Mouse (Mus musculus): ENCODE measurements around the gene Ccdc116.
"Not testable (repeated sequence)": the region's sequence is repeated elsewhere in the genome, so short reads cannot be mapped to it uniquely, and the experiment has no call there.

Gene Ccdc116

DNA sequence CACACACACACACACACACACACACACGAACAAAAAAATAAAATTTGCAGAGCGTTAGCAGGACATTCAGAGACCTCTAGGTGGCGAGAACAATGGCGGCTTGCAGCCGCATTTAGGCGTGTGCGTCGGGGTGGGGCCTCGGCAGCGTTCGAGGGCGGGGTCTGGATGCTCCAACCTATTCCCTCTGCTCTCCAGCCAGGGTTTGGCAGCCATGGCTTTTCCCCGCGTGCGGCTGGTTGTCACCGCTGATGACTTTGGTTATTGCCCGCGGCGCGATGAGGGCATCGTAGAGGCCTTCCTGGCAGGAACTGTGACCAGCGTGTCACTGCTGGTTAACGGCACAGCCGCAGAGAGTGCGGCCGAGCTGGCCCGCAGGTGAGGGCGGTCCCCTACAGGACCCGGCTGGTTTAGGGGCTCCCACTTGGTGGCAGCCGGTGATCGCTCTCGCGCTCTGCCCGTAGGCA lies at the start of gene Ccdc116:
Ccdc116 (minus strand) TSS at position 458 of the 464 bp plus-strand sequence.
- in situ Hi-C loops (cut with MboI; ENCODE audit: unreplicated experiment in 2 of 2), result no loop called here

DNA sequence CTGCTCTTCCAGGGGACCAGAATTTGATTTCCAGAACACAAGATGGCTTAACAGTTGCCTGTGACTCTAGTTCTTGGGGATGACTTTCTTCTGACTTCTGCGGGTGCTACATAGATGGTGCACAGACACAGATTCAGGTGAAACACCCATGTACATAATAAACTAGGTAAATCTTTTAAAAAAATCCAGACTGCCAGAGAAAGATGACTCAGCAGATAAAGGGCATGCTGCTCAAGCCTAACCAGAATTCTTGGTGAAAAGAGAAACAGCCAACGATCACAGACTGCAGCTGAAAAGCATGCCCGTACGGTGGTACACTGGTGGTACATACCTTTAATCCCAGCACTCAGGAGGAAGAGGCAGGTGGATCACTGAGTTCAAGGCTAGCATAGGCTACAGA lies 46.8 kb upstream of the Ccdc116 start:
- in situ Hi-C loops (cut with MboI; ENCODE audit: unreplicated experiment in 2 of 2), result no loop called here

DNA sequence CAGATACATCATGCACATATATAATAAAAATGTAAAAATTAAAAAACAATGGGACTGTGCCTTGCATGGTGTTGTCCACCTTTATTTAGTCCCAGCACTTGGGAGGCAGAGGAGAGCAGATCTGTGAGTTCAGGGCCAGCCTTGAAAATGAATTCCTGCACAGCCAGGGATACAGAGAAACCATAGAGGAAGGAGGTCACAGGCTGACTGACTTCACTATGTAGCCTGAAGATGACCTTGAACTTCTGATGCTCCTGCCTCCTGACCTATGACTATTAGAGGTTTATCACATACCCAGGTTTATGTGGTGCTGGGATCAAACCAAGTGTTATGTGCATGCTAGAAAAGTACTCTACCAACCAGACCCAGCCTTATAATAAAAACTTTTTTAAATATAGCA lies 38.4 kb upstream of the Ccdc116 start:
- in situ Hi-C loops (cut with MboI; ENCODE audit: unreplicated experiment in 2 of 2), result no loop called here

DNA sequence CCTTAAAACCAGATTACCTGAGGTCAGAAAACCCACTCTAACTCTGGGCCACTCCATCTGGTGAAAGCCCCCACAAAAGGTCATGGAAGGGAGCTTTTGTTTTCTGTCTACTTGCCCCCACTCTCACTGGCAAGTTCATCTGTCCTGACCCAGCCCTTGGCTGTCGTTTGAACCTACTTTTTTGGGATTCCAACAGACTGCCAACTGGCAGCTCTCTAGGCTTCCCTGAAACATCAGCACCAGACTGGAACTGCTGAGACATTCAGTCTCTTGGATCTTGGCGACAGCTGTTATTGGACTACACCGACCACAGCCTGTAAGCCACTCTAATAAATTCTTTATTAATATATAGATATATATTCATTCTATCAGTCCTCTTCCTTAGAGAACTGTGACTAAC lies 36.0 kb upstream of the Ccdc116 start:
- in situ Hi-C loops (cut with MboI; ENCODE audit: unreplicated experiment in 2 of 2), result no loop called here

DNA sequence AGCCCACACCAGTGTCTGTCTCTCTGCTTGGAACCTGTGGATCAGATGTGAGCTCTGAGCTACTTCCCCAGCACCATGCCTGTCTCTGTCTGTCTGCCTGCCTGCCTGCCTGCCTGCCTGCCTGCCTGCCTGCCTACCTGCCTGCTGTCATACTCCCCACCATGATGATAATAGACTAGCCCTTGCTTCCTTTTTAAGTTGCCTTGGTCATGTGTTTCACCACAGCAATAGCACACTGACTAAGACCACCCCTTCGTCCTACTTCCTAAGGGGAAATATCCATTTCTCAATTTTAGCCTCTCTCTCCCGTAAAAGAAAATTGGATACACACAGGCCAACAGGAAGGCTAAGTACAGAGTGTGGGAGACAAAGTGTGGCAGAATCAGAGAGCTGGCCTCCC lies 35.1 kb upstream of the Ccdc116 start:
- in situ Hi-C loops (cut with MboI; ENCODE audit: unreplicated experiment in 2 of 2), result no loop called here

DNA sequence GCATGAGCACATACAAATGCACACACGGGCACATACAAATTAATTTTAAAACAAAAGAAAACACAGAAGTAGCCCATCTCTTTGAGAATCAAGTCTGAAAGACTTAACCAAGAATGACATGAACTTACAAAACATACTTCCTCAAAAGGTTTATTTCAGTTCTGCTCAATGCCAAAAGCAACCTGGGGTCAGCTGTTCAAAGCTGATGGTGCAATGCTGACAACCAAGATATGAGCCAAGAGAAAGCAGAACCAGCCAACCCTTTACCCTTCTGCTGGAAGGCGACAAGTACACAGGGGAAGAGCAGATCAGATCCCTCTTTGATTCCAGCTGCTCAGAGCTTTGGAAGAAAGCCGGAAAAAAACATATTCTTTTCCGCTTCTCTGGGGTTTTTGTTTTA lies 34.4 kb upstream of the Ccdc116 start:
- in situ Hi-C loops (cut with MboI; ENCODE audit: unreplicated experiment in 2 of 2), result no loop called here

DNA sequence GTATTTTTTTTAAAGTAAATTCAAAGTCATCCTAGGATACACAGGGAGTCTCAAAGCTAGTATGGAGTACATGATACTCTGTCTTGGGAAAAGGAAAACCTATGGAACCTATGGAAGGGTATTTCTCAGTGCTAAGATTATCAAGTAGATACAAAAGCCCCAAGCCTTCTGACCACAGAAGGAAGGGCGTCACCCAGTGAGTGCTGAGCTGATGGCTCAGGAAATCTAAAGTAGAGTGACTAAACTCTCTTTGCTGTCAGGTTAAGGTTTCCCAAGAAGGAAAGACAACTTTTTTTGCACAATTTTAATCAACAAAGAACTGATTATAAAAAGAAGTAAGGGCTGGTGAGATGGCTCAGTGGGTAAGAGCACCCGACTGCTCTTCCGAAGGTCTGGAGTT lies 32.7 kb upstream of the Ccdc116 start:
- in situ Hi-C loops (cut with MboI; ENCODE audit: unreplicated experiment in 2 of 2), result no loop called here

DNA sequence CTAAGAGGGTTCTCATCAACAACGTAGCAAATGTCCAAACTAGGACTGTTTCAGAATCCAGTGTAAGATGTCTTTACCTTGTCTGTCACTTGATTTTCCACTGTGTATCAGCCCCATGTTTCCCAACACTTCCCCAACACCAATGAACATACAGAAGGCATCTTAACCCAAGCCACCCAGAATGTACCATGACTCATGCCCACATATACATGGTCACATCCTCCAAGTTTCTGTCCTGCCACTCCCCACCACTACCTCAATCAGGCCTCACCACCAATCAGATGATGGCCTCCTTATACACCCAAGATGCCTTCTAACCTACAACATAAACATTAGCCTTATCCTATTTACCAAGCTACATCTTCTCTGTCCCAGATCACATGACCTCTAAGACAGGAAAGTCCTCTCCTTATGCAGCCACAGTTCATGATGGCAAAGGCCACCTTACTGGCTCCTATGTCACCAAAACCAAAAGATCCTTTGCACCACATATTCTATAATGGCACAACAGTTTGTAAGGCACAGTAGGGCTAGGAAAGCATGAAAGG lies 30.7 kb upstream of the Ccdc116 start:
- in situ Hi-C loops (cut with MboI; ENCODE audit: unreplicated experiment in 2 of 2), result no loop called here

DNA sequence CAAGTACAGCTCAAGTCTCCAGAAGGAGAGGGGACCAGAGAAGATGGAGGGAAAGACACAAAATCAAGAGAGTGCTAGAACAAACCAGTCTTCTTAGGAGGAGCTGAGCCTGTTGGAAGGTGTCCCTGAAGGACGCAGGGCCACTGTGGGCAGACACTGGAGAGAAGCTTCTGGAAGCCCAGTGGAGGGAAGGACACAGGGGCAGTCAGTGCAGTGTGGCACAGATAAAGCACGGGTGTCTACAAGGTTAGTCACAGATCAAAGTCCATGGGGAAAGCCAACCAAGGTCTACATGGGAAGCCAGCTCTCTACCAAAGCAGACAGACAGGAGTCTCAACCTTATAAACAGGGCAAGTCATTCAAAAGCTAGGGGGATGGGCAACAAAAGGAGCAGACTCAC lies 28.7 kb upstream of the Ccdc116 start:
- in situ Hi-C loops (cut with MboI; ENCODE audit: unreplicated experiment in 2 of 2), result no loop called here

DNA sequence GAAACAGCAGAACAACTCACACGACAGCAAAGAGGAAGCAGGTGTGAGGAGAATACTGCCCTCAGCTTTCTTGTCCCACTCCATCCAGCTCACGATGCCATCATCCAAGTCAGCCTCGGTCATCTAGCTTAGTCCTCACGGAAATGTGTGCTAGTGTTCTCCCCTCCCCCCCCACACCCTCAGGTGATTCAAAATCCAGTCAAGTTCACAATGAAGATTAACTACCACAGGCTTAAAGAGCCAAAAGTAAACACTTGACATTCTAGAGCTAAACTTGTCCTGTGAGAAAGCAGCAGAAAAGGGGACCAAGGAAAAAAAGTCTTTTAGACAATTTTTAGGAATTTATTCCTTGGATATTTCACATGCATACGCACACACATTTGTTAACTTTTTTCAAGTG lies 21.0 kb upstream of the Ccdc116 start:
- in situ Hi-C loops (cut with MboI; ENCODE audit: unreplicated experiment in 2 of 2), result no loop called here

DNA sequence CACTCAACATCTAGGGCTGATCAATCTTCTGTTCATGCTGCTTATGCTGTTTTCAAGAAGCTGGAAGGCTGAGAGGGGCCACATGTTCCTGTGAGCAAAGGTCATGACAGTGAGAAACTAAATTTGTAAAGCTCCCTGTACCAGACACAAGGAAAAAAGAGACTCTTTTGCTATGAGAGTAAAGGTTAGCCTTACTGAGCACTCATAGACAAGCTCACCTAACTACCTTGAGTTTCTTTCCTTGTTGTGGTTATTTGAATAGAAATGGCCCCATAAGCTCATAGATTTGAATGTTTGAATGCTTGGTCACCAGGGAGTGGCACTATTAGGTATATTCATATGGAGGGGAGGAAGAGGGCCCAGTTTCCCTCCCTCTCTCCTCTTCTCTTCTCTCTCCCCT lies 20.1 kb upstream of the Ccdc116 start:
- in situ Hi-C loops (cut with MboI; ENCODE audit: unreplicated experiment in 2 of 2), result no loop called here

DNA sequence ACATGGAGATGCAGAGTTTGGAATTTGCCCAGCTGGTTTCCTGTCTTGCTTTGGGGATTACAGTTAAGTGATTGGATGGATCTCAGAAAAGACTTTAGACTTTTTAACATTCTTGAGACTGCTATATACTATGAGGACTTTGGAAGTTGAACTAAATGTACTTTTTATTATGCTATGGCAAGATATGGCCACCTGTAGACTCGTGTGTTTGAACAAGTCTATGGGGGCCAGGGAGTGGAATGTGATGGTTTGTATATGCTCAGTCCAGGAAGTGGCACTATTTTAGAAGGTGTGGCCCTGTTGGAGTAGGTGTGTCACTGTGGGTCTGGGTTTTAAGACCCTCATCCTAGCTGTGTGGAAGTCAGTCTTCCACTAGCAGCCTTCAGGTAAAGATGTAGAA lies 18.4 kb upstream of the Ccdc116 start:
- in situ Hi-C loops (cut with MboI; ENCODE audit: unreplicated experiment in 2 of 2), result not testable (repeated sequence)

DNA sequence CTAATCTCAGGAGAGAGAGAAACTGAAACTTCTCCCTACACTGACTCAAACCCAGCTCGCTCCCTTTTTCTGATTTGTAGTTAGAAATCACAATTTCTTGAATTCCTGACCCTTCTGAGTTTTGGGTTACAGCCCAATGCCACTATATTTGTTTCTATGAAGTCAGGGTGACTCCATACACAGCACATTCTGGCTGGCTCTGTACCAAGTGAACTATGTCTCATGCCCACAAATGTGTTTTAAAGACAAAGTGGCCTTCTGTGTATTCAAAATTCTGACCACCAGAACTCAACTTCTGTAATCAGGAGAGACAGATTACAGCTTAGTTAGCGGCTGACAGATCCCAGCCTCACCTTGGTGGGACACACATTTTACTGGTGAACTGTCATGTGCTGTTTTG lies 7.3 kb upstream of the Ccdc116 start:
- in situ Hi-C loops (cut with MboI; ENCODE audit: unreplicated experiment in 2 of 2), result no loop called here

DNA sequence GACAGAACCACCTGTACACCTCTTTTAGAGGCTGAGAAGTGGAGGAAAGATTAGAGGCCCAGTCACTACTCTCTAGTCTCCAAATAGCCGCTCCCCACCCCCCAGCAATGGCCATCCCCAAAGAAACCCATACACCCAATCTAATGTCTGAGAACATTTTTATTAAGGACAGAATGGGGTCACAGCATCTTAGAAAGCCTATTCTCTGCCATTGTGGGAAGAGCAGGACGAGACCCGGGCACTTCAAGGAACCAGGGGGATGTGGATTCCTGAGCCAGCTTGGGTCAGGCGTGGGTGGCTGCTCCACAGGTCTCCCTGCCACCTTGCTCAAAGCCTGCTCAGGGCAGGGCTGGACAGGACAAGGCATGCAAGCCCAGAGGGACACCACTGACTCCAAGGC lies 4.8 kb upstream of the Ccdc116 start:
- in situ Hi-C loops (cut with MboI; ENCODE audit: unreplicated experiment in 2 of 2), result no loop called here

DNA sequence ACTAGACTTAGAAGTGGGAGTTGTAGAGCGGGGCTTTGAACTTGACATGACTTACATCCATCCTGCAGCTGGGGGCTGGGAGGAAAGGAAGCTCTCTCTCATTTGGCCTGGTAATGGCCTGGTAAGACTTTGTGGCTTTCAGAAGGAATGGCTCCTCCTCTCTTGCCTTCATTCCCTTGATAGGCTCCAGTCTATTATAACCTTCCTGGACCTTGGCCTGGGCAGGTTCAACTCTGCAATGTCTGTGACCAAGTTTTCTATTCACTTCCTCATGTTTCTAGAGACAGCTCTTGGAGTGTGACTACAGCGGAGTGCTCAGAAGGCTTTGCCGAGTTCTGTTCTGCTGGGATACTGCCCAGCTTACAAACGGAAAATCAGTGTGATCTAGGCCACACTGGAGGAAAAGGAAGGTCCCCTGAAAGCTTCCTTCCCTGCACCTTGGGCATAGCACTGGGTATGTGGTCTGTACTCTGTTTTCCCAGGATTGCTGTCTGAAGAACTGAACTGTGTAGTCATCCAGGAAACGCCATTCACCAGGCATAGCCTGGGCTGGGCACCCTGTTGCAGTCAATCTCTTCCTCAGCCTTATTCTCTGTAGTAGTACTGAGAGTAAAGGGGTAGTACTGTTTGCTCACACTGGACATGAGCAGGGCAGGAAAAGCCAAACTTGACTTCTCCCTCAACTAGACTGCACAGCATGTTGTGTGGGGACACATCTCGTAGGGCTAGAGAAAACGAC lies 3.7 kb upstream of the Ccdc116 start:
- in situ Hi-C loops (cut with MboI; ENCODE audit: unreplicated experiment in 2 of 2), result no loop called here

DNA sequence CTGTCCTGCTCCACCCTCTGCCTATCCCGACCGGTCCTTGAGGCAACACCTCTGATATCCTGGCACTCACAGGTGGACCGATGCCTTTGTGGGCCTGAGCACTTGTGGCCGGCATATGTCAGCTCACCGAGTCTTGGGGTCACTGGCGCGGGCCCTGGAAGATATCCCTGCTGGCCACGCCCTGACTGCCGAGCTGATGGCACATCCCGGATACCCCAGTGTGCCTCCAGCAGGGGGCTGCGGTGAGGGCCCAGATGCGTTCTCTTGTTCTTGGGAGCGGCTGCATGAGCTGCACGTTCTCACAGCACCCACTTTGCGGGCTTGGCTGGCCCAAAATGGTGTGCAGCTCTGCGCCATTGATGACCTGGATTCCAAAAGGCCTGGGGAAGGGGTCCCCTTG lies 1.1 kb upstream of the Ccdc116 start:
- in situ Hi-C loops (cut with MboI; ENCODE audit: unreplicated experiment in 2 of 2), result no loop called here

DNA sequence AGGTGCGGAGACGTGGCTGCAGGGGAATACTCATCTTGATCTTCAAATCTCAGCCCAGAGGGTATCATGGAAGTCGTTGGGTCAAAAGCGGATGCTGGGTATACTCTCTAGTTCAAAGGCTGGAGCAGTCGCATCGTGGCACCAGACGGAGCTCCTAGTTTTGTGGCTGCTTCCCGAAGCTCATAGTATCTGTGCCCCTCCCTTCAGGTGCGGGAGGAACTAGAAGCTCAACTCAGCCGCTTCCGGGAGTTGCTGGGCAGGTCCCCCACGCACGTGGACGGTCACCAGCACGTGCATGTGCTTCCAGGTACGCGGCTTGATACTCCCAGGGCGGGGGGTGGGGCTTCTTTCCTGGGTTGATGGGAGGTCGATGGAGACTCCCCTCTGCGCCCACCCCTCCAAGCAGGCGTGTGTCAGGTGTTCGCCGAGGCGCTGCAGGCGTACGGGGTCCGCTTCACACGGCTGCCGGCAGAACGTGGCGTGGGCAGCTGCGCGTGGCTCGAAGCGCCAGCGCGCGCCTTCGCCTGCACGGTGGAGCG lies 431 bp upstream of the Ccdc116 start:
- in situ Hi-C loops (cut with MboI; ENCODE audit: unreplicated experiment in 2 of 2), result no loop called here

DNA sequence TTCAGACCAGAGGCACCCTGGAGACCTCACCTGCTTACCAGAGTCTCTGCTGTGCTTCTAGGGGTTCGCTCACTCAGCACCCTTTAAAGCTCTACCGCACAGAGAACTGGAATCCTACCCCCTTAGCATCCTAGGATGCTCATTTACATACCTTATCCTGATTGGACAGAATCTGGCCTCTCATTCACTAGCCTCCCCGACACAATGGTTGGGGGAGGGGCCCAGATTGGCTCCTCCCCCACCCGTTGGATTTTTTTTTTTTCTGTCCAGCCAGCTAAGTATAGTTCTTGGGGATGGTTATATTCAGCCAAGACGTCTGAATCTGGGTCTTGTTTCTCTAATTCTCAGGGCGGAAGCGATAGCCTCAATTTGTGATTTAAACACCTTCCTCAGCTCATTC lies 2.7 kb downstream of the Ccdc116 start, which contains the start of gene Ydjc:
Ydjc (plus strand) TSS at position 283 of the 400 bp plus-strand sequence.
- in situ Hi-C loops (cut with MboI; ENCODE audit: unreplicated experiment in 2 of 2), result no loop called here

DNA sequence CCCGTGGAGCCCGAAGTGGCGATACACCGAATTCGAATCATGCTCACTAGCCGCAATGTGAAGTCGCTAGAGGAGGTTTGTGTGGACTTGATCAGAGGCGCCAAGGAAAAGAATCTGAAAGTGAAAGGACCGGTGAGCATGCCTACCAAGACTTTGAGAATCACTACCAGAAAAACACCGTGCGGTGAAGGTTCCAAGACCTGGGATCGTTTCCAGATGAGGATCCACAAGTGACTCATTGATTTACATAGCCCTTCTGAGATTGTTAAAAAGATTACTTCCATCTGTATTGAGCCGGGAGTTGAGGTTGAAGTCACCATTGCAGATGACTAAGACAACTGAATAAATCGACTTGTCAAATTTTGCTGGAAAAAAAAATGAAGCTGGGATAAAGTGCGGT lies 9.7 kb downstream of the Ccdc116 start:
- in situ Hi-C loops (cut with MboI; ENCODE audit: unreplicated experiment in 2 of 2), result no loop called here

DNA sequence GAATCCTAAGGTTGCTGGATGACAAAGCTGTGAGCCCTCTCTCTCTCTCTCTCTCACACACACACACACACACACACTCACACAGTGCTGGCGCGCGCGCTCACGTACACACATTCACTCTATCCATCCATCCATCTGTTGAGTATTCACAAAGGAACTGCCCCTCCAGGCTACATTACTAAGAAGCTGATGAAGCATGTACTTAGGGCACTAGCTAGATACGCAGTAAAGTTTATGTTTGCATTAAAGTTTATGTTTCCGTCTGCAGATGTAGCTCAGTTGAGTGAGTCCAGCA lies 14.2 kb downstream of the Ccdc116 start:
- in situ Hi-C loops (cut with MboI; ENCODE audit: unreplicated experiment in 2 of 2), result loop anchor here (5.0 kb wide), 2 partner anchors 69 to 149 kb away; partner anchors contain the start of gene Ube2l3 (in 2 of the 2)

DNA sequence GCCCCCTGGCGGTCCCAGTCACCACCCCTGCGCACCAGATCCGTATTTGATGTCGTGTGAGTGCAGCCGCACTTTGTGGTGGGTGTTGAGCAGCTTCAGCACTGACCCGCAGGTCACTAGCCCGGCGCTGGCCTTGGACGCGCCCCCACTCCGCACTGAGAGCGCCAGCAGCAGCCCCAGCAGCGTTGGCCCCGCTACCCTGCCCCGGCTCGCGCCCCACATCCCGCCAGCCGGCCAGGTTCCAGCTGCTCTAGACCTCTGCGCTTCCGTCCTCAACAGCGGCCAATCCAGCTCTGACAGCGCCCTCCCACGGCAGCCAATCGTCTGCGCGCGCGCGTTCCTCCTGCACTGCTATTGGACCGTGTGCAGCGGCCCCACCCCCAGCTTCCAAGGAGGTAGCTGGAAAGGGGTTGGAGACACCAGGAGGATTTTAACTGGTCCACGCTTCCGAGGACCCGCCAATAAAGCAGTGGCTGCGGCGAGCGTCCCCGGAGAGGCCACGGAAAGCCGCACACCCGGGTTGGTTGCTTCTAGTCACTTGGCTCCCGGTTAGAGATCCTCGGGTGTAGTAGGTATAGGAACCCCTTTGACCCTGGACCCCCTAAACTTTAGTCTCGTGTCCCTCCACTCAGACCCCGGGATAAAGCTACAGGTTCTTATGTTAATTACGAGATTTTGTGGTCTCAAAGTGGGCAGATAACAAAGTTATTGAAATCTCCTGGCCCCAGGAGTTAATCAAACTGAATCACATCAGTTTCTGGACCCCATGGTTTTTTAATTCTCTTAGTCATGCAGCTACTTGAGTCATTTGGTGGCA lies 14.7 kb downstream of the Ccdc116 start, which contains the start of gene Sdf2l1:
Sdf2l1 (minus strand) TSS at position 295 of the 817 bp plus-strand sequence.
- in situ Hi-C loops (cut with MboI; ENCODE audit: unreplicated experiment in 2 of 2), result loop anchor here (5.0 kb wide), 2 partner anchors 70 to 150 kb away; partner anchors contain the start of gene Ube2l3 (in 2 of the 2)
